Mouse (Mus musculus) spleen, adult 2 months (tissue): Measurements from ENCODE around the gene Racgap1. TPM values are rescaled to one million over a fixed set of nuclear protein-coding genes. Genes with fewer than 3 reads are reported as not detected.

Experiments used
- DNase-seq, 2 experiments: peaks; one replicate each; pipeline versions ENCODE4 v3.0.0 to v3.0.0-alpha.2; 2012 to 2021; ENCODE audit warnings: low spot score in 2 of 2, low read depth in 1 of 2
- H3K27ac ChIP-seq: fragments of 200-500 bp; 2 replicates; pipeline ENCODE4 v1.5.1; 2012; ENCODE audit warnings: low read length, inconsistent platforms; ENCODE audit not compliant: insufficient read depth
- H3K27me3 ChIP-seq: fragments of 200-500 bp; 2 replicates; pipeline ENCODE4 v1.6.1; 2012; ENCODE audit warnings: mild to moderate bottlenecking, moderate library complexity, low read length, inconsistent platforms; ENCODE audit not compliant: control insufficient read depth, insufficient read depth
- H3K36me3 ChIP-seq: fragments of 200-500 bp; 2 replicates; pipeline ENCODE4 v1.6.1; 2012; ENCODE audit warnings: mild to moderate bottlenecking, low read length, inconsistent platforms; ENCODE audit not compliant: control insufficient read depth, insufficient read depth
- H3K4me1 ChIP-seq: fragments of 200-500 bp; 2 replicates; pipeline ENCODE4 v1.6.1; 2011; ENCODE audit warnings: inconsistent platforms; ENCODE audit not compliant: control insufficient read depth, insufficient read depth, insufficient read length
- H3K4me3 ChIP-seq: fragments of 200-500 bp; 2 replicates; pipeline ENCODE4 v1.5.1; 2011; ENCODE audit warnings: mild to moderate bottlenecking, inconsistent platforms; ENCODE audit not compliant: insufficient read depth, insufficient read length; ENCODE audit errors: extremely low read depth
- CTCF ChIP-seq: fragments of 200-500 bp; IDR thresholded peaks from 2 replicates; pipeline ENCODE4 v1.5.1; 2011; ENCODE audit warnings: mild to moderate bottlenecking, inconsistent platforms; ENCODE audit not compliant: insufficient read depth, insufficient read length, insufficient replicate concordance; ENCODE audit errors: extremely low read depth
- POLR2A ChIP-seq: fragments of 200-500 bp; IDR thresholded peaks from 2 replicates; pipeline ENCODE4 v1.6.1; 2011; ENCODE audit warnings: low read depth, low read length, inconsistent platforms
- WGBS: fragments of 180-500 bp; shearing (Covaris S2); methylation state at CpG from one replicate; pipeline ENCODE4 v1.1.7; 2018; 5-methylcytosine and 5-hydroxymethylcytosine counted together
- polyA plus RNA-seq: library from polyadenylated mRNA; depleted of rRNA; stranded (reverse); fragments of >200 nt; gene quantifications from 2 replicates; pipeline ENCODE4 v1.2.3, GENCODE M21; 2012

Racgap1 gene
- polyA plus RNA-seq, 1 experiment, result 12.7 TPM

DNA sequence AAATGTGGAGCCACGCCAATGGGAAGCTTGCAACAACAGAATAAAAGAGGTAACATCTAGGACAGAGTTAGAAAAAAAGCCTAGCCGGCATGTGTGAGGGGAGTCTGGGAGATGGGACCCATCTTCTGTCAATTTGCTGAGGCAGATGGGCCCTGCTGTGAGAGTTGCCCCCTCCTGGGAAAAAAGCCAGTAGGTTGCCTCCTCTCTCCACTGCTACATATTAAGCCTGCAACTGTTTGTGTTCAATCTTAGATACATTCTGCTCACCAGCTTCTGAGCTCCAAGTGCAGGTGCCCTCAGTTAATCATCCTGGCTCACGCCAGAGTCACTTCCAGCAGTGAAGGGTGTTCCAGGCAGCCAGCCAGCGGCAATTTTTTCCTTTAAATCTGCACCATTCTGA is 31.6 kb downstream of the Racgap1 start:
- H3K4me1 ChIP-seq, result no peaks in the 10 kb centered on the region
- no peak overlapping the region for H3K4me3 ChIP-seq
- no peak overlapping the region for H3K27ac ChIP-seq
- DNase-seq, result no peak
- peaks cover 6% of the 10 kb centered on the region for H3K36me3 ChIP-seq
- H3K27me3 ChIP-seq, result no peaks in the 10 kb centered on the region
- 95% methylated on average over 4 of the region's 4 CpGs for WGBS
- TF ChIP-seq CTCF, result no peak
- no peak for TF ChIP-seq POLR2A

DNA sequence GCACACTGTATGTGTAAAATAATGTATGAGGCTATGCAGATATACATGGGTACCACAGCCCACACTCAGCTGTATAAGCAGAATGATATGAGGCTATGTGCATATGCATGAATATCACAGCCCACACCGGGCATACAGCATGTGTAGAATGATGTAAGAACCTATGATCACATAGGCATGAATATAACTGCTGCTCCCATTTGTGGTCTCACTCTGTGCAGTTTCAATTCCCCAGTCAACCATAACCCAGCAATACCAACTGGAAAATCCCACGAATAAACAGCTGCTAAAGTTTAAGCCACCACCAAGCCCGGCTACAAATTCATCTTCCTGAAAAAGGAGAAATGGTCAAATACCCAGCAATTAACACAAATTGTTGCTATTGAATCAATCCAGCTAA is 32.9 kb downstream of the Racgap1 start:
- no peaks in the 10 kb centered on the region for H3K4me1 ChIP-seq
- WGBS, result 54% methylated on average over 3 of the region's 3 CpGs
- no peak for DNase-seq

DNA sequence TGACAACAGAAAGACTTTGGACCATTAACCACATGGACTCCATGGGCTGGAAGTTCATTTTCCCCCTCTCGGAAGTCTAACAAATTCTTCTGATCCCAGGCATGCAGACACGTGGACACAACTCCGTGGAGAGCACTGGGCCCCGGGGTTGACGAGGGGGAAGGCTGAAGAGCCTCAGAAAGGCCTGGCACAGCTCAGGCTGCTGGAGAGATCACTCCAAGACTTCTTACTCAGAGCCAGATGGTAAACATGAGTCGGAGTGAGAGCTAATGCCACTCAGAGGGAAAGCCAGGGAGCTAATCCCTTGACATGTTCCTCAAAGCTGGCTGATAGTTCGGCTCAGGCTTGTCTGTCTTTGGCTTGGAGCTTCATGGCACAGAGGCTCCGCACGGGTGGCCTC is 36.2 kb downstream of the Racgap1 start:
- no peaks in the 10 kb centered on the region for H3K36me3 ChIP-seq
- H3K27me3 ChIP-seq, result peaks cover 1% of the 10 kb centered on the region; the same call in 1 of the 2 replicates
- H3K27ac ChIP-seq, result no peak overlapping the region
- 70% methylated on average over 9 of the region's 9 CpGs for WGBS
- H3K4me3 ChIP-seq, result no peak overlapping the region
- no peaks in the 10 kb centered on the region for H3K4me1 ChIP-seq
- no peak for TF ChIP-seq CTCF
- TF ChIP-seq POLR2A, result no peak
- DNase-seq, result no peak

More for the DNA sequence above, 32.9 kb downstream of the Racgap1 start:
- Histone ChIP-seq H3K4me3 (no peak overlapping the region), H3K27ac (no peak overlapping the region), H3K27me3 (no peaks in the 10 kb centered on the region), H3K36me3 (peaks cover 5% of the 10 kb centered on the region)
- TF ChIP-seq CTCF (no peak), POLR2A (no peak)

DNA sequence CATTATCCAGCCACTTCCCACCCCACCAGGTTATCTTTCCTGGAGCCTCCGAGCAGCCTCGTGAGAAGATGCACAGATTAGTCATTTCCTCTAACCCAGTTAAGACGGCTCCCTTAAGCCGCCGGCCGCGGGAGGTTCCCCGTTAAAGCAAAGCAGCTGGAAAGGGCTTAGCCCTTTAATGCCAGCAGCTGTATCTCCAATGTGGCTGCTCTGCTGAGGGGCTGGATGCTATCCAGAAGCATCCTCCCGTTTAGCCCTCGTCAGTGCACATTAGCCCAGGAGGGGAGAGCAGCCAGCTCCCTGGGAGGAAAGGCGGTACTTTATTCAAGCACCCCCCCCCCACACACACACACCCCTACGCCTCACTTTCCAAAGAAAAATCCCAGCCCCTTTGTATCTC is 36.7 kb downstream of the Racgap1 start:
- DNase-seq, result no peak
- TF ChIP-seq CTCF, result no peak
- TF ChIP-seq POLR2A, result no peak
- Histone ChIP-seq H3K27ac (no peak overlapping the region), H3K4me3 (no peak overlapping the region), H3K27me3 (peaks cover 1% of the 10 kb centered on the region; the same call in 1 of the 2 replicates), H3K36me3 (no peaks in the 10 kb centered on the region), H3K4me1 (no peaks in the 10 kb centered on the region)
- 20% methylated on average over 12 of the region's 12 CpGs for WGBS

DNA sequence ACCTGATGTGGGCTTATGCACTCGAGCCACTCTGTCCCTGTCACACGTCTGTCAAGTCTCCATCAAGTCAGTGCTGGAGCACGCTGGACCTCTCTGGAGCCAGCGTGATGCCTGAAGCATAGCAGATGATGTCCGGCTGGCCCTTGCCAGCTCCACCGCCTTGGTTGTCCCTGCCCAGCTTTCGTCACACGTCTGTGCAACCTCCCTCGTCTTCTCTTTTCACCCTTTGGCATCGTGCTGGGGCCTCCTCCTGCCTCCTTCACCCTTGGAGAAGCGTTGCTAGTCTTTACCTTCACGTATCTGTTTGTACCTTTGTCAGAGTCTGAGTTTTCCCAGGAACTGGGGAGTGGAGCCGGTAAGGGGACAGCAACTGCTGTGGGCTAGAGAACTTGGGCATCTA is 37.2 kb downstream of the Racgap1 start:
- DNase-seq, result no peak
- Histone ChIP-seq H3K4me3 (no peak overlapping the region), H3K27ac (no peak overlapping the region), H3K4me1 (no peaks in the 10 kb centered on the region), H3K27me3 (peaks cover 1% of the 10 kb centered on the region; the same call in 1 of the 2 replicates), H3K36me3 (no peaks in the 10 kb centered on the region)
- 79% methylated on average over 13 of the region's 13 CpGs for WGBS
- no peak for TF ChIP-seq POLR2A
- no peak for TF ChIP-seq CTCF

DNA sequence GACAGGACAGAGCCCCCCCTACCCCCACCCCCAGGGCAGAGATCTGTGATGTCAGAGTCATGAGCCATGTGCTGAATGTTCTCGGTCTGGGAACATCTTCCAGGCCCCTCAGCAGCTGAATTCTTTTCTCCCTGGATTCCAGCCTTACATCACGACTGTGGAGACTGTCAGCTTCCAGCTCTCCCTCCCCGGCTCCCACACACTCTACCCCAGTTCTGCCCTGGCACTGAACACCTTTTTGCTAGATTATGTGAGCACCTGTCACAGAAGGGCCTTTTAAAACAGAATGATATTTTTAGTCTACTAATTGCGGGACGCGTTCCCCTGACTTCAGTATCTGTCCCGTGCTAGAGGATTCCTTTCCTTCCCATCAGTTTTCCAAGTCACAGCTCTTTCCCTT is 39.9 kb downstream of the Racgap1 start:
- DNase-seq, result no peak
- WGBS, result 87% methylated on average over 7 of the region's 7 CpGs
- H3K36me3 ChIP-seq, result no peaks in the 10 kb centered on the region
- no peak overlapping the region for H3K4me3 ChIP-seq
- peaks cover 1% of the 10 kb centered on the region; the same call in 1 of the 2 replicates for H3K27me3 ChIP-seq
- H3K4me1 ChIP-seq, result no peaks in the 10 kb centered on the region
- no peak for TF ChIP-seq CTCF
- no peak for TF ChIP-seq POLR2A
- no peak overlapping the region for H3K27ac ChIP-seq

DNA sequence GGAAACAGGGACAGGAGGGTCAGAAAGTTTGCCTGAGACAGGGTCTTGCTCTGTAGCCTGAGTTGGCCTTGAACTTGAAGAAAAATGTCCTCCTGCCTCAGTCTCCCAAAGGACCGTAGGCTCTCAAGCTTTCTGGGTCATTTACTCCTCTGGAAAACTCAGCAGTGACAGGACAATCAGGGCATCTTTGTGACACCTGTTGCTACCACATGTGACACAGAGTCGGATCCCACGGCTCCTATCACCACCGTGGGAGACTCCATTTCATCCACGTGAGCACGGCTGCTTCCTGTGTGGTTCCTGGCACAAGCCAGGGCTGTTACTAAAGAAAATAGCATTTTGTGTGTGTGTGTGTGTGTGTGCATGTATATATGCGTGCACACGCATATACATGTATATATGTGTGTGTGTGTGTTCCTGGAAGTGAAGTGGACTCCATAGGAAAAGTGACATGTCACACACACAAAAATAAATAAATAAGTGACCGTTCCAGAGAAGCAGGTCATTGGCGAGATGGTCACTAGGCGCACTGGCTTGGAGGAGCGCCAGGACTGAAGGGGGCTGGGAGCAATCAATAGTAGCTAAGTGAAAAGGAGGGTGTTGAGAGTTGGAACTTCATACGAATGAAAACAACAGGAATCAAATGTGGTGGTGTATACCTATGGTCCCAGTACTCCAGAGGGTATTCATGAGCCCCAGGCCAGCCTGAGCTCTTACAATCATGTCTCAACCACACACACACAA is 42.9 kb downstream of the Racgap1 start:
- H3K27ac ChIP-seq, result no peak overlapping the region
- no peaks in the 10 kb centered on the region for H3K36me3 ChIP-seq
- TF ChIP-seq POLR2A (no peak), CTCF (no peak)
- 82% methylated on average over 13 of the region's 13 CpGs for WGBS
- H3K4me3 ChIP-seq, result no peak overlapping the region
- H3K27me3 ChIP-seq, result peaks cover 1% of the 10 kb centered on the region; the same call in 1 of the 2 replicates
- no peak for DNase-seq
- no peaks in the 10 kb centered on the region for H3K4me1 ChIP-seq
